Mouse (Mus musculus): ENCODE data around the gene Il27ra.

GRCm38 (mm10) chr8:84083829-84084241 is 41.4 kb upstream of the Il27ra start:
- TF ChIP-seq CTCF (IDR thresholded peaks at IDR 0.05; ENCODE audit: control insufficient read depth, insufficient read depth, insufficient replicate concordance, low read depth, low read length): no peak
- no peak for TF ChIP-seq POLR2A (IDR thresholded peaks at IDR 0.05; ENCODE audit: control insufficient read depth, low read depth, low read length)
